Mouse (Mus musculus) layer of hippocampus, adult 2 months (tissue): ENCODE measurements at regions not wholly inside any gene's neighbourhood (a gene's known extent, or its start where the extent isn't known, plus 50 kb on each side); places are given as distances from the start of the nearest gene placed in this dataset.

Experiments
- DNase-seq, 2 experiments: peaks; one replicate each; pipeline ENCODE4 v3.0.0; 2022; ENCODE audit warnings: low spot score in 2 of 2
- H3K27ac ChIP-seq: fragments of 200-600 bp; 2 replicates; pipeline ENCODE4 v1.8.1; 2022
- H3K4me3 ChIP-seq: fragments of 200-600 bp; 2 replicates; pipeline ENCODE4 v1.8.1; 2022; ENCODE audit warnings: mild to moderate bottlenecking
- CTCF ChIP-seq: fragments of 200-600 bp; conservative IDR thresholded peaks from 2 replicates; pipeline ENCODE4 v1.8.1; 2022; ENCODE audit warnings: antibody characterized with exemption, mild to moderate bottlenecking, moderate library complexity

DNA sequence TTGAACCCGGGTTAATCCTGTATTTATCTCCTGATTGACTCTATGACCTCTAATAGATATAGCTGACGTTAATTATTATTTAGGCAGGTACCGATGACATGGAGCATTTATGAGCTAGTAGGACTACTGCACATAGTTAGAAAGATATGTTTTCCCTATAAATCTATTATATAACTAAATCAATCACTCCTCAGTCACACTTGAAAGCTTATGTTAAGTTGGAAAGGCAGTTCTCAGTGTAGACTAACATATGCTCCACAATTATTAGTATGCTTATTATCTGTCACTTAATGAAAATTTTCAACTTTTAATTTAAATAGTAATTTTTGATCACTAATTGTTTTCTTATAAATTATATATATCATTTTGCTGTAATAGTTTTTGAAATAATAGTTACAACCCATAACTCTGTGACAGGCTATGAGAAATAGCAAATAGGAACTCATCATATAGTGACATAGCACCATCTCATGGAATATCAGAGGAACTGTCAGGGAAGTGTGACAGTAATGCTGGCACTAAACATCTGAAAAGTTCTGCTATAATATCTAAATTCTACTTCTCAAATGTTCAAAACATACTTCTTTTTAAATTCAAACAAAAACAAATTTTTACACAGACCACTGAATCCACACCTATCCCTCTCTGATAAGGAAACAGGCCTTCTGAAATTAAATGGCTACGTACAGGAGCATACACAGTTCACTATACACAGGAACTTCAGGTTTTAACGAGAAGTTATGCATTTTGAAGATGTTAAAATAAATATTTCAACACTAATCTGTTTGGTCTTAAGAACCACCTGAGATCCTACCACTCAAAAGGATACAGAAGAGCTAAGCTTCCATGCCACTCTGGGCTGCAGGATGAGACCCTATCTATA is 75.3 kb upstream of the Map2 start:
- DNase-seq: no peak
- H3K4me3 ChIP-seq: no peak overlapping the region
- no peak overlapping the region for H3K27ac ChIP-seq
- TF ChIP-seq CTCF: peak; percentile 95

DNA sequence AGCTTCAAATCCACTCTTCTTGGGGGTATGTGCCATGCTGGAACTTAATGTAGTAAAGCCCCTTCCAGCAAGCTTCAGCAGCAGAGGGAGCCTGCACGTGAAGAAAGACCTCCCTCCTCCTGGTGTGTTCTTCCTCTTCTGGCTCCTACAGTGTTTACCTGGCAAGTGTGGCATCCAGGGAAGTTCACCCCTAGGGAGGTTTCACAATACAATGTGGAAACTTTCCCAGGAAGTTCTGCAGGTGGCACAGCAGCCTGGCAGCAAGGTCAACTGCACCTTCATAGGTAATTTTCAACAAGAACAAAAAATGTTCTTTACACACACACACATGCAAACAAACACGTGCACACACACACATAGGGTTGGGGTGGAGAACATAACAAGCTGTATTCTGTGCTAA is 73.7 kb upstream of the Map2 start:
- Histone ChIP-seq H3K27ac (no peak overlapping the region), H3K4me3 (no peak overlapping the region)
- no peak for TF ChIP-seq CTCF
- no peak for DNase-seq

DNA sequence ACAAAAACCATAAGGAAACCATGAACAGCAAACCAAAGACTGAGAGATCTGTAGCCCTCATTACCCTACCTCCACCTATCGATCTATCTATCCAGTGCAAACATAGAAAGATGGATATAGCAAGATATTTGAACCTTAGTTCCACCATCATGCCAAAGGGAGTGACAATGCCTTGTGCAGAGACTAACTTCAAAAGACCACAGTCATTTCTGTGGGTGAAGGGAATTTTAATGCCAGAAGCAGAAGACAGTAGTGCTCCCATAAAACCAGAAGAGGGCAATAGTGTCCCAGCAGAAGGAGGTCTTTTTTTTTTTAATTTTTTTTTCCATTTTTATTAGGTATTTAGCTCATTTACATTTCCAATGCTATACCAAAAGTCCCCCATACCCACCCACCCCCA is 70.6 kb upstream of the Map2 start:
- Histone ChIP-seq H3K27ac (no peak overlapping the region), H3K4me3 (no peak overlapping the region)
- DNase-seq: peak; percentile 17 to 32
- TF ChIP-seq CTCF: peak; percentile 78

GRCm38 (mm10) chr1:66105206-66105605 is 69.9 kb upstream of the Map2 start:
- no peak overlapping the region for H3K27ac ChIP-seq
- DNase-seq: no peak
- TF ChIP-seq CTCF: no peak

GRCm38 (mm10) chr1:66108051-66108450 is 67.0 kb upstream of the Map2 start:
- DNase-seq: peak in 1 of 2 experiments; percentile 30
- Histone ChIP-seq H3K4me3 (no peak overlapping the region), H3K27ac (no peak overlapping the region)
- no peak for TF ChIP-seq CTCF

More at GRCm38 (mm10) chr1:66105206-66105605, 69.9 kb upstream of the Map2 start:
- H3K4me3 ChIP-seq: no peak overlapping the region

- Histone ChIP-seq H3K4me3 (no peak overlapping the region), H3K27ac (no peak overlapping the region)
- no peak for TF ChIP-seq CTCF
- DNase-seq: no peak
Observed at GRCm38 (mm10) chr1:66113916-66114315, 61.2 kb upstream of the Map2 start.

DNA sequence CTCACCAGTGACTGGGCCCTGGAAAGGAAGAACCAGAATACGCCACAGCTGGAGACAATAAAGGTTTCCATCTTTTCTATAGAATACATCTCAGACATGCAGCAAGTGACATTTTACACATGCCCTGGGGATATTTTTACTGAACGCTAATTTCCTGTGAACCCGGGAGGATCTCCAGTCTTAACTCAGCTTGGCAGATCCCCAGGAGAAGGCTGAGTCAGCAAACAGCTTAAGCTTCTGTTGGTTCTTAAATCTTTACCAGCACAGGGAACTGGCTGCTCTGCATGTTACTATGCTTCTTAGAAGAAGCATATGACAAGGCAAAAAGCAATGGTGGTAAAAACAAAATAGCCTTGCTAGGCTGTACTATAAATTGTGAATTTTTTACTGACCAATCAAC is 59.7 kb upstream of the Map2 start:
- Histone ChIP-seq H3K27ac (no peak overlapping the region), H3K4me3 (no peak overlapping the region)
- peak; percentile 13 to 18 for DNase-seq
- TF ChIP-seq CTCF: no peak
